Mouse (Mus musculus) CD4-positive, CD25-positive, alpha-beta regulatory T cell, adult 4 months (primary cell): ENCODE results near the gene Mpv17l. TPM values are rescaled to one million over a fixed set of nuclear protein-coding genes. Genes with fewer than 3 reads are reported as not detected.
A peak's percentile ranks its signal among the peaks of the same experiment; 100 is the strongest.
"Not testable (repeated sequence)": the region's sequence is repeated elsewhere in the genome, so short reads cannot be mapped to it uniquely, and the experiment has no call there.

ENCODE experiments used
- ATAC-seq: one replicate; pipeline ENCODE4 v1.8.0; 2017
- polyA plus RNA-seq, 2 experiments: library from polyadenylated mRNA; unstranded; fragments of 100-300 nt; shearing (Covaris generic); gene quantifications; one replicate each; pipeline ENCODE4 v1.2.1; 2017

The Mpv17l gene
- under 1 TPM; 0.55 to 0.91 TPM for polyA plus RNA-seq

- ATAC-seq, result peak; percentile 78
Measured at GRCm38 (mm10) chr16:13902888-13903483, at the start of gene Mpv17l, which contains the start of gene Pdxdc1. Mpv17l (plus strand) TSS chr16:13903161. Pdxdc1 (minus strand) TSS chr16:13903131.

- no peak for ATAC-seq
Measured at GRCm38 (mm10) chr16:13853886-13854285, 49.1 kb upstream of the Mpv17l start.

GRCm38 (mm10) chr16:13866076-13866475 lies 36.9 kb upstream of the Mpv17l start:
- ATAC-seq, result no peak

GRCm38 (mm10) chr16:13866616-13867015 lies 36.3 kb upstream of the Mpv17l start:
- ATAC-seq, result no peak

GRCm38 (mm10) chr16:13867406-13867805 lies 35.6 kb upstream of the Mpv17l start:
- ATAC-seq, result not testable (repeated sequence)

GRCm38 (mm10) chr16:13867910-13868514 lies 34.9 kb upstream of the Mpv17l start:
- no peak for ATAC-seq

- no peak for ATAC-seq
Measured at GRCm38 (mm10) chr16:13875483-13875882, 27.5 kb upstream of the Mpv17l start.

GRCm38 (mm10) chr16:13883094-13883774 lies 19.7 kb upstream of the Mpv17l start:
- ATAC-seq, result no peak

GRCm38 (mm10) chr16:13890449-13890848 lies 12.5 kb upstream of the Mpv17l start:
- no peak for ATAC-seq

- ATAC-seq, result no peak
Measured at GRCm38 (mm10) chr16:13892850-13893249, 10.1 kb upstream of the Mpv17l start.

GRCm38 (mm10) chr16:13894097-13894496 lies 8.9 kb upstream of the Mpv17l start:
- no peak for ATAC-seq

GRCm38 (mm10) chr16:13895740-13896139 lies 7.2 kb upstream of the Mpv17l start:
- no peak for ATAC-seq

- ATAC-seq, result no peak
Measured at GRCm38 (mm10) chr16:13896357-13896756, 6.6 kb upstream of the Mpv17l start.

GRCm38 (mm10) chr16:13898981-13899380 lies 4.0 kb upstream of the Mpv17l start:
- no peak for ATAC-seq

- ATAC-seq, result peak; percentile 22
Measured at GRCm38 (mm10) chr16:13902397-13902831, 547 bp upstream of the Mpv17l start.

GRCm38 (mm10) chr16:13903488-13903887 lies 527 bp downstream of the Mpv17l start:
- ATAC-seq, result peak; percentile 49

GRCm38 (mm10) chr16:13907297-13907696 lies 4.3 kb downstream of the Mpv17l start:
- ATAC-seq, result no peak

- no peak for ATAC-seq
Measured at GRCm38 (mm10) chr16:13920093-13920492, 17.1 kb downstream of the Mpv17l start.

- no peak for ATAC-seq
Measured at GRCm38 (mm10) chr16:13921063-13921462, 18.1 kb downstream of the Mpv17l start.

- no peak for ATAC-seq
Measured at GRCm38 (mm10) chr16:13921781-13922180, 18.8 kb downstream of the Mpv17l start.

- ATAC-seq, result not testable (repeated sequence)
Measured at GRCm38 (mm10) chr16:13922499-13922898, 19.5 kb downstream of the Mpv17l start.

GRCm38 (mm10) chr16:13922966-13923365 lies 20.0 kb downstream of the Mpv17l start:
- ATAC-seq, result not testable (repeated sequence)

- no peak for ATAC-seq
Measured at GRCm38 (mm10) chr16:13927456-13928075, 24.6 kb downstream of the Mpv17l start.
